Mouse (Mus musculus): ENCODE results near the gene Dtx1.

Dtx1 gene

GRCm38 (mm10) chr5:120643365-120644085 lies 68.2 kb downstream of the Dtx1 start:
- DNase-seq (ENCODE audit: inconsistent ontology term): peak; percentile 92

- no peak for DNase-seq (ENCODE audit: inconsistent ontology term)
Observed at GRCm38 (mm10) chr5:120640094-120640493, 71.6 kb downstream of the Dtx1 start.

DNA sequence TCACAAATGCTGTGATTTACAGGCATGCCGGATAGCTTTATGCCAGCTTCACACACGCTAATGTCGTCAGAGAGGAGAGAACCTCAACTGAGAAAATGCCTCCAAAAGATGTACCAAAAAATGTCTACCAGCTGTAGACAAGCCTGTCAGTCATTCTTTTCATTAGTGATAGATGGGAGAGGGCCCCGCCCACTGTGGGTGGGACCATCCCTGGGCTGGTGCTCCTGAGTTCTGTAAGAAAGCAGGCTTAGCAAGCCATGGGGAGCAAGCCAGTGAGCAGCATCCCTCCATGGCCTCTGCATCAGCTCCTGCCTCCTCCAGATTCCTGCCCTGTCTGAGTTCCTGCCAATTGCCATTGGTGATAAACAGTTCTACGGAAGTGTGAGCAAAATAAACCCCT lies 76.1 kb downstream of the Dtx1 start:
- DNase-seq (ENCODE audit: inconsistent ontology term): no peak

- no peak for DNase-seq (ENCODE audit: inconsistent ontology term)
Observed at GRCm38 (mm10) chr5:120634860-120635259, 76.9 kb downstream of the Dtx1 start.

GRCm38 (mm10) chr5:120634131-120634530 lies 77.6 kb downstream of the Dtx1 start, which contains the start of gene Cfap73:
TSS of gene Cfap73 (minus strand) at chr5:120634235.
- no peak for DNase-seq (ENCODE audit: inconsistent ontology term)

DNA sequence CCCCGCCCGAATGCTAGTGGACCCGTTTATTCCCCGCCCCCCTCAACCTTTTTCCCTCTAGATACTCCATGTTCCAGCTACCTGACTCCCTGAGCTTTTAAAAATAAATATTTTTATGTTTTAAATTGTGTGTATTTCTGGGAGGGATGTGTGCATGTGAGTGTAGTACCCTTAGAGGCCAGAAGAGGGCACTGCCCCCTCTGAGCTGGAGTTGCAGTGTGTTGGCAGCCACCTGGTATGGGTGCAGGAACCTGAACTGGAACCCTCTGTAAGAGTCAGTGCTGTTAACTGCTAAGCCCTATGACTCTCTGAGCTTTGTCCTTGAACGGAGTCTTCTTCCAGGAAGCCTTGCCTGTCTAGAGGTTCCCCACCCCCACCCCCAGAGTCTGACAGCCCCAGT lies 79.8 kb downstream of the Dtx1 start:
- no peak for DNase-seq (ENCODE audit: inconsistent ontology term)

DNA sequence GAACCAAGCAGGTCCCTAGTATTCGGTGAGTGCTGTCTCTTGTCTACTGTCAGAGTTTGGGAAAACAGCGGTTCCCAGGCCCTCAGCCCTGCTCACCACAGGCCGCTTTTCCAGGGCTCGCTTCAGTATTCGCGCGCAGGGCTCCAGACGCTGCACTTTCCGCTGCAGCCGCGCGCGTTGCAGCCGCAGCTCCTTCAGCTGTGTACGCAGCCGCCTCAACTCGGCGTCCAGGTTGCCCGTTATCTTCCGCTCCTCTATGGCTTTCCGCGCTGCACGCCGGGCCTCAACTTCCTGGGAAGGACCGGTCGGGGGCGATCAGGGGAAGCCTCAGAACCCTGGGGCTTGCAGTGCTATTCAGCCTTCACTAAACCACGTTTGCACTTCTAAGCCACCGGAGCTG lies 80.6 kb downstream of the Dtx1 start:
- DNase-seq (ENCODE audit: inconsistent ontology term): no peak
